Mouse (Mus musculus) hindbrain, embryonic 16.5 days (tissue): ENCODE measurements around the gene Gp5. TPM values are rescaled to one million over a fixed set of nuclear protein-coding genes. Genes with fewer than 3 reads are reported as not detected.

Experiments
- ATAC-seq: fragments of 200-750 bp; cut with Nextera tagmentation; 2 replicates; pipeline ENCODE4 v1.8.0; 2017; ENCODE audit warnings: moderate TSS enrichment, moderate library complexity
- H3K27ac ChIP-seq: fragments of 300-500 bp; sonication (generic); 2 replicates; pipeline ENCODE4 v1.5.1; 2014; ENCODE audit warnings: low read depth, mild to moderate bottlenecking, control low read depth, low read length, moderate library complexity
- H3K27me3 ChIP-seq: fragments of 300-500 bp; sonication (generic); replicated peaks from 2 replicates; pipeline ENCODE4 v1.6.1; 2014; ENCODE audit warnings: low read length; ENCODE audit not compliant: control insufficient read depth, insufficient read depth
- H3K36me3 ChIP-seq: fragments of 300-500 bp; sonication (generic); 2 replicates; pipeline ENCODE4 v1.6.1; 2014; ENCODE audit warnings: mild to moderate bottlenecking, low read length, moderate library complexity, mixed read lengths; ENCODE audit not compliant: control insufficient read depth, insufficient read depth
- H3K4me1 ChIP-seq: fragments of 300-500 bp; sonication (generic); 2 replicates; pipeline ENCODE4 v1.6.1; 2014; ENCODE audit warnings: low read depth, low read length; ENCODE audit not compliant: control insufficient read depth, insufficient read depth
- H3K4me2 ChIP-seq: fragments of 300-500 bp; sonication (generic); 2 replicates; pipeline ENCODE4 v1.6.1; 2014; ENCODE audit warnings: mild to moderate bottlenecking, low read length, control low read depth, moderate library complexity
- H3K4me3 ChIP-seq: fragments of 300-500 bp; sonication (generic); 2 replicates; pipeline ENCODE4 v1.5.1; 2014; ENCODE audit warnings: mild to moderate bottlenecking, low read length, control low read depth, moderate library complexity
- H3K9ac ChIP-seq: fragments of 300-500 bp; sonication (generic); 2 replicates; pipeline ENCODE4 v1.6.1; 2014; ENCODE audit warnings: low read depth, mild to moderate bottlenecking, control low read depth, low read length, moderate library complexity
- H3K9me3 ChIP-seq: fragments of 300-500 bp; sonication (generic); 2 replicates; pipeline ENCODE4 v1.6.1; 2014; ENCODE audit warnings: mild to moderate bottlenecking, low read length, moderate library complexity; ENCODE audit not compliant: control insufficient read depth
- WGBS: fragments of 180-500 bp; shearing (Covaris S2); extraction: QIAGEN DNeasy Blood & Tissue Kit; methylation state at CpG from one replicate; pipeline ENCODE4 v1.1.7; 2014; 5-methylcytosine and 5-hydroxymethylcytosine counted together
- polyA plus RNA-seq: library from polyadenylated mRNA; unstranded; fragments of >200 nt; fragmentation: Nextera tagmentation; extraction: Ambion mirVana; gene quantifications from 2 replicates; pipeline ENCODE4 v1.2.1, GENCODE M21; 2015

The Gp5 gene
- polyA plus RNA-seq, 1 experiment from 2014 or later: 0.55 TPM

- ATAC-seq: no peak
These were observed 43.2 kb downstream of the Gp5 start, which contains the start of gene Cpn2 for GRCm38 (mm10) chr16:30267359-30267758. Gene Cpn2 (minus strand): TSS chr16:30267499.

GRCm38 (mm10) chr16:30266561-30266960, 44.0 kb downstream of the Gp5 start:
- no peak overlapping the region for H3K27ac ChIP-seq
- no peaks in the 10 kb centered on the region for H3K9me3 ChIP-seq
- H3K36me3 ChIP-seq: no peaks in the 10 kb centered on the region
- no peaks in the 10 kb centered on the region for H3K27me3 ChIP-seq
- ATAC-seq: no peak
- WGBS: 82% methylated on average over 5 of the region's 5 CpGs
- no peak overlapping the region for H3K9ac ChIP-seq
- H3K4me3 ChIP-seq: no peak overlapping the region
- no peak overlapping the region for H3K4me2 ChIP-seq
- no peaks in the 10 kb centered on the region for H3K4me1 ChIP-seq

More at GRCm38 (mm10) chr16:30267359-30267758, 43.2 kb downstream of the Gp5 start, which contains the start of gene Cpn2:
- peaks cover 5% of the 10 kb centered on the region; the same call in 1 of the 2 replicates for H3K4me1 ChIP-seq
- 68% methylated on average over 5 of the region's 5 CpGs for WGBS
- no peak within 1 kb of the TSS for H3K4me2 ChIP-seq
- H3K9me3 ChIP-seq: no peaks in the 10 kb centered on the region
- H3K27ac ChIP-seq: no peak within 1 kb of the TSS
- no peak within 1 kb of the TSS for H3K4me3 ChIP-seq
- no peaks in the 10 kb centered on the region for H3K36me3 ChIP-seq
- H3K9ac ChIP-seq: no peak within 1 kb of the TSS
- no peaks in the 10 kb centered on the region for H3K27me3 ChIP-seq

GRCm38 (mm10) chr16:30265611-30266010, 45.0 kb downstream of the Gp5 start:
- H3K36me3 ChIP-seq: no peaks in the 10 kb centered on the region
- H3K27ac ChIP-seq: no peak overlapping the region
- H3K4me3 ChIP-seq: no peak overlapping the region
- no peak overlapping the region for H3K4me2 ChIP-seq
- no peak for ATAC-seq
- no peaks in the 10 kb centered on the region for H3K9me3 ChIP-seq
- H3K4me1 ChIP-seq: no peaks in the 10 kb centered on the region
- 79% methylated on average over 4 of the region's 4 CpGs for WGBS
- no peaks in the 10 kb centered on the region for H3K27me3 ChIP-seq
- no peak overlapping the region for H3K9ac ChIP-seq

- H3K4me1 ChIP-seq: no peaks in the 10 kb centered on the region
- no peak for ATAC-seq
- no peaks in the 10 kb centered on the region for H3K27me3 ChIP-seq
- no peaks in the 10 kb centered on the region for H3K9me3 ChIP-seq
- no peak overlapping the region for H3K4me3 ChIP-seq
- no peak overlapping the region for H3K9ac ChIP-seq
- 59% methylated on average over 4 of the region's 4 CpGs for WGBS
- no peak overlapping the region for H3K4me2 ChIP-seq
- H3K36me3 ChIP-seq: no peaks in the 10 kb centered on the region
- H3K27ac ChIP-seq: no peak overlapping the region
These were observed 47.4 kb downstream of the Gp5 start for GRCm38 (mm10) chr16:30263156-30263555.

GRCm38 (mm10) chr16:30262664-30263063, 47.9 kb downstream of the Gp5 start:
- no peaks in the 10 kb centered on the region for H3K36me3 ChIP-seq
- WGBS: 0% methylated on average over 2 of the region's 2 CpGs
- H3K9ac ChIP-seq: no peak overlapping the region
- ATAC-seq: no peak; the same call in 1 of the 2 replicates
- H3K27ac ChIP-seq: no peak overlapping the region
- H3K9me3 ChIP-seq: no peaks in the 10 kb centered on the region
- H3K4me2 ChIP-seq: no peak overlapping the region
- H3K4me1 ChIP-seq: no peaks in the 10 kb centered on the region
- no peak overlapping the region for H3K4me3 ChIP-seq
- H3K27me3 ChIP-seq: no peaks in the 10 kb centered on the region

- no peaks in the 10 kb centered on the region for H3K36me3 ChIP-seq
- no peak overlapping the region for H3K9ac ChIP-seq
- no peak for ATAC-seq
- no peaks in the 10 kb centered on the region for H3K4me1 ChIP-seq
- 91% methylated on average over 10 of the region's 10 CpGs for WGBS
- H3K27me3 ChIP-seq: no peaks in the 10 kb centered on the region
- no peak overlapping the region for H3K4me3 ChIP-seq
- no peak overlapping the region for H3K4me2 ChIP-seq
- no peak overlapping the region for H3K27ac ChIP-seq
- no peaks in the 10 kb centered on the region for H3K9me3 ChIP-seq
These were observed 48.4 kb downstream of the Gp5 start for GRCm38 (mm10) chr16:30262157-30262556.

GRCm38 (mm10) chr16:30261341-30261740, 49.2 kb downstream of the Gp5 start:
- Histone ChIP-seq H3K36me3 (no peaks in the 10 kb centered on the region), H3K27ac (no peak overlapping the region), H3K4me3 (no peak overlapping the region), H3K4me1 (no peaks in the 10 kb centered on the region), H3K9me3 (no peaks in the 10 kb centered on the region), H3K4me2 (no peak overlapping the region), H3K9ac (no peak overlapping the region), H3K27me3 (no peaks in the 10 kb centered on the region)
- 83% methylated on average over 9 of the region's 9 CpGs for WGBS
- no peak for ATAC-seq

GRCm38 (mm10) chr16:30260012-30260635, 50.5 kb downstream of the Gp5 start:
- Histone ChIP-seq H3K9me3 (no peaks in the 10 kb centered on the region), H3K4me1 (no peaks in the 10 kb centered on the region), H3K36me3 (no peaks in the 10 kb centered on the region), H3K27me3 (no peaks in the 10 kb centered on the region), H3K27ac (no peak overlapping the region), H3K4me3 (no peak overlapping the region), H3K9ac (no peak overlapping the region), H3K4me2 (no peak overlapping the region)
- ATAC-seq: no peak
- WGBS: 86% methylated on average over 15 of the region's 15 CpGs

- Histone ChIP-seq H3K27me3 (peaks cover 2% of the 10 kb centered on the region; the same call in 1 of the 2 replicates), H3K4me3 (no peak overlapping the region), H3K4me2 (no peak overlapping the region), H3K4me1 (no peaks in the 10 kb centered on the region), H3K9ac (no peak overlapping the region), H3K36me3 (no peaks in the 10 kb centered on the region), H3K27ac (no peak overlapping the region), H3K9me3 (no peaks in the 10 kb centered on the region)
- no peak for ATAC-seq
- 82% methylated on average over 10 of the region's 10 CpGs for WGBS
These were observed 51.1 kb downstream of the Gp5 start for GRCm38 (mm10) chr16:30259444-30259843.
